Mouse (Mus musculus): ENCODE results near the gene Ly6g.
"Not testable (repeated sequence)": the region's sequence is repeated elsewhere in the genome, so short reads cannot be mapped to it uniquely, and the experiment has no call there.

Ly6g gene

DNA sequence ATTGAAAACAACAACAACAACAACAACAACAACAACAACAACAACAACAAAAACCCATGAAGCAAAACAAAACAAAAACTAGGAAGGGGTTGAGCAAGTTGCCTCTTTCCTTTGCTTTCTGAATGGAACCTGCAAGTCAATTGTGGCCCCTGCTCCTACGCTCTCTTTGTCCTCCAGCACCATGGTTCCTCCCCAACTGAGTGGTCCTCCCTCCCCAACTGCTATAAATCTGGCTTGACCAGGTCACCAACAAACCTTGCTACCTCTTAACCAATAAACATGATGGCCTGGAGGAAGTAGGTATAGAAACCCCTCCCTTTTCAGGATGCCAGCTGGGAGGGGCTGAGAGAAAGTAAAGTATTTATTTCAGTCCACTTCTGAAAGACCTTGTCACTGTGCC is at the start of gene Ly6g:
Gene Ly6g, plus strand, starts transcription at position 301 of the 400 bp plus-strand sequence.
- DNase-seq (ENCODE audit: low spot score), result no peak

DNA sequence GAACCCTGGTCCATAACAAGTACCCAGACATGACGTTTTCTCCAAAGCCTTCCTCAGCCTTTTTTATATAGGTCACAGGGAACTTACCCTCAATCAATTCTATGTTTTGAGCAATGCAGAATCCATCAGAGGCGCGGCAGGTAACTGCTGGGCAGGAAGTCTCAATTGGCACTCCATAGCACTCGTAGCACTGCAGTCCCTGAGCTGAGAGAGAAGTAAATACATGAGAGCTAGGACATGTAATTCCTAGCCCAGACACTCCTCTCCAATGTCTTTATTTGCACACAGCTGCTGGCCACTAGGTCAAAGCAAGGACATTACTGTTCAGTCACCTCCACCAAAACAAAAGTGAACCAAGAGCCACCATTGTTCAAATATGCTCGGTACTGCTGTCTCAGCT is 44.6 kb upstream of the Ly6g start:
- not testable (repeated sequence) for DNase-seq (ENCODE audit: low spot score)

DNA sequence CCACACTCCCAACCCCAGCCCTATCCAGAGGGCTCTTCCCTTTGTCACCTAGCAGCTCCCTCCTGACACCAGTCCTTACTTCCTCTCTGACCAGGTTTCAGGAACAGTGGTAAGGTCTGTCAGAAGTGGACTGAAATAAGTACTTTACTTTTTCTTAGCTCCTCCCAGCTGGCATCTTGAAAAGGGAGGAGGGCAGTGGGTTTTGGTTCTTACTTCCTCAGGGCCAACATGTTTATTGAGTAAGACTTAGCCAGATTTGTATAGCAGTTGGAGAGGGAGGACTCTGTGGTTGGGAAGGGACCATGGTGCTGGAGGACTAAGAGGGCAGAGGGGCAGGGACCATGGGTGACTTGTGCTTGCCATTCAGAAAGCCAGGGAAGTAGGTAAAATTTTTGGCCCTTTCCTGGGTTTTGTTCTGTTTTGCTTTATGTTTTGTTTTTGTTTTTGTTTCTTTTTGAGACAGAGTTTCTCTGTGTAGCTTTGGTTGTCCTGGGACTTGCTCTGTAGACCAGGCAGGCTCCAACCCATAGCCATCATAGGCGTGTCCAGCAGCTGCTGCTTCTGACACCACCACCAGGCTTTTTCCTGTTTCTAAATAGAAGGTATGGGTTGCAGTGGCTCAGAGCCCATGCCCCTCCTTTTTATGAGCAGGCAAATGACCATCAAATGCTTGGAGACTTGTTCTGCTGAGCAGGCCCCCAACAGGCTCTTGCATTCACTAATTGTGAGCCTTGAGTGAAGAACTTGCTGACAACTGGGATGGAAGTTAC is 43.0 kb upstream of the Ly6g start, which contains the start of gene Ly6c2:
Gene Ly6c2, minus strand, starts transcription at position 110 of the 770 bp plus-strand sequence.
- not testable (repeated sequence) for DNase-seq (ENCODE audit: low spot score)

DNA sequence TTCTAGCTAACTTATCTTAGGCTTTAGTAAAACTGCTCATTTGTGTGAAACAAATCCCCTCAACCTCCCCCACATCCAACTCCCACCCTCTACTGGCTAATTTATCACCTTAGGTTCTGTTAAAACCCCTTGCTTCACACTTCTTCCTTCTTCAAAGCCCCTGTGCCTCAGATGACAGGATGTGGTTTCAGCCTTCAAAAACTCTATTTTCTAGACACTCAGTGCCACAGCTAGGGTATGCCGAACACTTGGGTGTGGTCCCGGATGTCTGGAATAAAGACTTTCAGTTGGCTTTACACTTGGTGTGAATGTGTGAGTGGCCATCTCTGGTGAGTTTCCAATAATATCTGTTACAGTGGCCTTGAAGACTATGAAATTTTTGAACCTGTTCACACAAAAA is 38.5 kb upstream of the Ly6g start:
- no peak for DNase-seq (ENCODE audit: low spot score)

DNA sequence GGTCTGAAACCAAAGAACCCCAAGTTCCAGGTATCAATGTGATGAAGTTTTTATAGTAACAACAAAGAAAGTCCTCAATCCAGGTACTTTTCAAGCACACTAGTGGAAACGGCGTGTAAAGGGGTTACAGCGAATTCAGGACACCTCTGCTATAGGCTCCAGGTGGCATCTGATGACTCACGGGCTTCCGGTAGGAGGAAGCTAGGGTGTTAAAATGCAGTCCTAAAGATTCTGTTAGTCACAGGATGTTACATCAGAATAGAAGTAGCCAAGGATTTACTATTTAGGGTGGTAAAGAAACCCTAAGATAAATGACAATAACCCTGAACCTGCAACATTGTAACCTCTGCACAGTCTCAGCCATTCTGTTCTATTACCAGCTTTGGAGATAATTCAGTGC is 37.6 kb upstream of the Ly6g start:
- not testable (repeated sequence) for DNase-seq (ENCODE audit: low spot score)

DNA sequence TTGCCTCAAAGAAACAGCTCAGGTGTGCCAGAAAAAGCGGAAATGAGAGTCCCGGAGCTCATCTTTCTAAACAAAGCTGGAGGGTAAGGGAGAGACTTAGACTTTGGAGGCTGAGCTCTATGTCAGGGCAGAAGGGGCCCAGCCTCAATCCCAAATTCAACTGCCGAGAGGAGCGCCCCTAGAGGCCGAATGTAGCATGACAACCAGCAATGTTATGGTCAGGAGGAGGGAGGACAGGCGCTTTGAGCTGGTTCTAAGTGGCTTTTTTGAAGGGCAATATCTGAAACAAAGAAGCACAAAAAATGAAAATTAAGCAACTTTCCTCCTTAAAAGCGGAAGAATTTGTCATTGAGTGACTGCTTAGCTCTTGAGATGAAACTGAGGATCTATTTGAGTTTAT is 36.3 kb upstream of the Ly6g start:
- DNase-seq (ENCODE audit: low spot score), result peak; percentile 4

DNA sequence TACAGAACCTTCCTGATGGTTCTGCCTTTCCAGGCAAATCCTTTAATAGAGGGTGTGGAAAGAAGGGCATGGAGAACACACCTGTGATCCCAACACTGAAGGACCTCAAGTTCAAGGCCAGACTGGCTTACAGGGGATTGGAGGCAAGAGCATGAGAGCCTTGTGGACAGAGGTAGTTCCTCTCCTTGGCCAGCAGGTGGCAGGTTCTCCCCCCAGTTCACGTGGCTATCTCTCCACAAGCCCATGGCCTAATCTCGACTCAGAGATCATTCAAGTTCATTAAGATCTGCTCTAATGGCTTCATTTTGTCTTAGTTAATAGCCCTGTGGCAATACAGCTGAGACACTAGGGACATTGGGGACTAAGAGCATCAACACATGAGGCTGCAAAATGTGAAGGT is 35.0 kb upstream of the Ly6g start:
- no peak for DNase-seq (ENCODE audit: low spot score)

DNA sequence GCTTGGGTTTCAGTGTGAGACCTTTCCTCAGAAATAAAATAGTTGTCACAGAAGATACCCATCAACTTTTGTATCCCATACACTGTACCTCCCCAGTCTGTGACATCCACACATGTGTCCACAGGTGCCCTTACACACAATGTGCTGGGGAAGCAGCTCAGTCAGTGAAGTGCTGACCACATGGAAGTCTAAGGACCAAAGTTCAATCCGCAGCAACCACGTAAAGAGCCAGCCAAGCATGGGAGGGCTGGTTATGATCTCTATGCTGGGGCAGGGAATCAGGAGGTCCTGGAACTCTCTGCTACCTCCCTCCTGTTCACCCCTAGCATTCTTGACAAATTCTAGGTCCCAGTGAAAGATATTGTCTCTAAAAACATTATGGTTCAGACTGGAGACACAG is 22.7 kb upstream of the Ly6g start:
- DNase-seq (ENCODE audit: low spot score), result not testable (repeated sequence)

DNA sequence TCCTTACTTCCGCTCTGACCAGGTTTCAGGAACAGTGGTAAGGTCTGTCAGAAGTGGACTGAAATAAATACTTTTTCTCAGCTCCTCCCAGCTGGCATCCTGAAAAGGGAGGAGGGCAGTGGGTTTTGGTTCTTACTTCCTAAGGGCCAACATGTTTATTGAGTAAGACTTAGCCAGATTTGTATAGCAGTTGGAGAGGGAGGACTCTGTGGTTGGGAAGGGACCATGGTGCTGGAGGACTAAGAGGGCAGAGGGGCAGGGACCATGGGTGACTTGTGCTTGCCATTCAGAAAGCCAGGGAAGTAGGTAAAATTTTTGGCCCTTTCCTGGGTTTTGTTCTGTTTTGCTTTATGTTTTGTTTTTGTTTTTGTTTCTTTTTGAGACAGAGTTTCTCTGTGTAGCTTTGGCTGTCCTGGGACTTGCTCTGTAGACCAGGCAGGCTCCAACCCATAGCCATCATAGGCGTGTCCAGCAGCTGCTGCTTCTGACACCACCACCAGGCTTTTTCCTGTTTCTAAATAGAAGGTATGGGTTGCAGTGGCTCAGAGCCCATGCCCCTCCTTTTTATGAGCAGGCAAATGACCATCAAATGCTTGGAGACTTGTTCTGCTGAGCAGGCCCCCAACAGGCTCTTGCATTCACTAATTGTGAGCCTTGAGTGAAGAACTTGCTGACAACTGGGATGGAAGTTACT is 19.8 kb upstream of the Ly6g start:
- DNase-seq (ENCODE audit: low spot score), result not testable (repeated sequence)

DNA sequence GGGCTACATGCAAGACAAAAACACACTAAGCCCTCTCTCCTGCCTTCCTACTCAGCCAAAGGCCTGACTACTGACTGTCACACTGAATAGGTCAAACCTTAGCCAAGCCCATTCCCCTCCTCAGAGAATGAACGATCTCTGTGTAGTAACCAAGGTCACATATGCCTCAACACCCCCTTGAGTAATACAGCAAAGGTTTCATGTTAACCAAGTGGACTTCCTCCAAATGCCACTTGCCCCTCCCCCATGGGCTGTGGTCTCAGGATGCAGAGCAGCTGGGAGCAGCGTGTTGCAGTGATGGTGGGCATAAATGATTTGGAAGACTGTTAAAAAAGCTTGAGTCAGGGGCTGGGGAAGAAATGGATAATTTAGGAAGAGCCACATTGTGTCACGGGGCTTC is 17.3 kb upstream of the Ly6g start:
- not testable (repeated sequence) for DNase-seq (ENCODE audit: low spot score)

DNA sequence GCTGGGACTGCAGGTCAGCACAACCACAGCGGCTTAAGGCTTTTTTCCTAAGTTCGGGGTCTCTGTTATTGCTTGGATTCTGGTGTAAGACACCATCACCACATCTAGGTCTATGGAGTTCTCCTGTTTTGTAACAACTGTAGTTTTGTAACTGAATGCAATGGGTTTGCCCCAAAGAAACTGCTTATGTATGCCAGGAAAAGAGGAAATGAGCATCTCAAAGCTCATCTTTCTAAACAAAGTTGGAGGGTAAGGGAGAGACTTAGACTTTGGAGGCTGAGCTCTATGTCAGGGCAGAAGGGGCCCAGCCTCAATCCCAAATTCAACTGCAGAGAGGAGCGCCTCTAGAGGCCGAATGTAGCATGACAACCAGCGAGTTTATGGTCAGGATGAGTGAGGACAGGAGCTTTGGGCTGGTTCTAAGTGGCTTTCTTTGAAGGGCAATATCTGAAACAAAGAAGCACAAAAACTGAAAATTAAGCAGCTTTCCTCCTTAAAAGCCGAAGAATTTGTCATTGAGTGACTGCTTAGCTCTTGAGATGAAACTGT is 13.2 kb upstream of the Ly6g start:
- DNase-seq (ENCODE audit: low spot score), result not testable (repeated sequence)

DNA sequence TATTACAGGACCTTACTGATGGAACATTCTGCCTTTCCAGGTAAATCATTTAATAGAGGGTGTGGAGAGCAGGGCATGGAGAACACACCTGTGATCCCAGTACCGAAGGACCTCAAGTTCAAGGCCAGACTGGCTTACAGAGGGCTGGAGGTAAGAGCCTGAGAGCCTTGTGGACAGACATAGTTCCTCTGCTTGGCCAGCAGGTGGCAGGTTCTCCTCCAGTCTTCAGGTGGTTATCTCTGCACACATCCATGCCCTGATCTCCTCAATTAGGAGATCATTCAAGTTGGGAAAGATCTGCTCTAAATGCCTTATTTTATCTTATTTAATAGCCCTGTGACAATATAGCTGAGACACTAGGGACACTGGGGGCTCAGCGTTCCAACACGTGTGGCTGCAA is 11.3 kb upstream of the Ly6g start:
- DNase-seq (ENCODE audit: low spot score), result no peak

DNA sequence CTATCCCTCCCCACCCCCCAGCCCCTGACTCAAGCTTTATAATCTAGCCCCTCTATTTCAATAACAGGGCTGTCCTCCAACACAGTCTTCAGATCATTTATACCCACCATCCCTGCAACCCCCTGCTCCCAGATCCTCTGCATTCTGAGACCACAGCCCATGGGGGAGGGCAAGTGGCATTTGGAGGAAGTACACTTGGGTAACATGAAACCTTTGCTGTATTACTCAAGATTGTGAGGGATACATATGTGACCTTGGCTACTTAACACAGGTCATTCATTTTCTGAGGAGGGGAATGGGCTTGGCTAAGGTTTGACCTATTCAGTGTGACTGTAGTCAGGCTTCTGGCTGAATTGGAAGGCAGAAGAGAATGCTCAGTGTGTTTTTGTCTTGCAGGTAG is 2.0 kb upstream of the Ly6g start:
- no peak for DNase-seq (ENCODE audit: low spot score)

DNA sequence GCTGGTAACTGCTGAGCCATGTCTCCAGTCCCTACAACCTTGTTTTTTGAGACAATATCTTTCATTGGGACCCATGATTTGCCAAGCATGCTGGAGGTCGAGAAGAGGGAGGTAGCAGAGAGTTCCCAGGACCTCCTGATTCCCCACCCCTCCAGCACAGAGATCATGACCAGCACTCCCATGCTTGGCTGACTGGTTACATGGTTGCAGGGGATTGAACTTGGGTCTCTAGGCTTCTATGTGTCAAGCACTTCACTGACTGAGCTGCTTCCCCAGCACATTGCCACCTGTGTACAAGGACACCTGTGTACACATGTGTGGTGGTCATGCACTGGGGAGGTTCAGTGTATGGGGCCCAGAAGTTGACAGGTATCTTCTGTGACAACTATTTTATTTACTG is 2.6 kb downstream of the Ly6g start:
- no peak for DNase-seq (ENCODE audit: low spot score)

DNA sequence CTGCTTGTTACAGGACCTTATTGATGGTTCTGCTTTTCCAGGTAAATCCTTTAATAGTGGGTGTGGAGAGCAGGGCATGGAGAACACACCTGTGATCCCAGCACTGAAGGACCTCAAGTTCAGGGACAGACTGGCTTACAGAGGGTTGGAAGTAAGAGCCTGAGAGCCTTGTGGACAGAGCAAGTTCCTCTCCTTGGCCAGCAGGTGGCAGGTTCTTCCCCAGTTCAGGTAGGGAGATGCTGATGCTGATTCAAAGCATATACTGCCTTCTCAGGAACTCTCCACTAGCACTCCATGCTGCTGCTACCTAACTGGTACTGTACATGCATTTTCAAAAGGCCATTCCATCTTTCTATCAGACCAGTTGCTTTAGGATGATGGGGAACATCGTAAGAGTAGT is 20.5 kb downstream of the Ly6g start:
- DNase-seq (ENCODE audit: low spot score), result peak; percentile 5

DNA sequence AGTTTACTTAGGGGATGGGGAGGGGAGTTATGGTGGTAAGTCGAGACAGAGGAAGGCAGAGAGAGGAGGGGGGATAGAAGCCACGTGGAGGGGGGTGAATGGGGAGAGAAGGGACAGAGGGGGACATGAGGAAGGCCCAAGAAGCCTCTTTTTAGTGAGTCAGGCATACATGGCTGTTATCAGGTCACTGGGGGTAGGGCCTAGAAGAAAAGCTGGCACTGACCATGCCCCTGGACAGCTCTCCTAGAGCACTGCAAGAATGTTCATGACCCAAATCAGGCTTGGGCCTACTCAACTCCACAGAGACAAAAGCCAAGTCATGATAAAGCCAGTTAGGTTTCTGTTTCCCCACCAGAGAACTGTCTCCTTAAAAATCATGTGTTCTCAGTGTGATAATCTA is 31.3 kb downstream of the Ly6g start:
- DNase-seq (ENCODE audit: low spot score), result no peak

DNA sequence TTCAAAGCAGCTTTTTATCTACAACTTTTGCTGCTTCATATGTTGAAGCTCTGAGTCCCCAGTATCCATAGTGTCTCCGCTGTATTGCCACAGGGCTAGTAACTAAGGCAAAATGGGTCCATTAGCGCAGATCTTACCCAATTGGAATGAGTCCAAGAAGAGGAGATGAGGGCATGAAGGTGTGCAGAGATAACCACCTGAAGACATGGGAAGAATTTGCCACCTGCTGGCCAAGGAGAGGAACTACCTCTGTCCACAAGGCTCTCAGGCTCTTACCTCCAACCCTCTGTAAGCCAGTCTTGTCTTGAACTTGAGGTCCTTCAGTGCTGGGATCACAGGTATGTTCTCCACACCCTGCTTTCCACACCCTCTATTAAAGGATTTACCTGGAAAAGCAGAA is 34.1 kb downstream of the Ly6g start:
- DNase-seq (ENCODE audit: low spot score), result no peak

DNA sequence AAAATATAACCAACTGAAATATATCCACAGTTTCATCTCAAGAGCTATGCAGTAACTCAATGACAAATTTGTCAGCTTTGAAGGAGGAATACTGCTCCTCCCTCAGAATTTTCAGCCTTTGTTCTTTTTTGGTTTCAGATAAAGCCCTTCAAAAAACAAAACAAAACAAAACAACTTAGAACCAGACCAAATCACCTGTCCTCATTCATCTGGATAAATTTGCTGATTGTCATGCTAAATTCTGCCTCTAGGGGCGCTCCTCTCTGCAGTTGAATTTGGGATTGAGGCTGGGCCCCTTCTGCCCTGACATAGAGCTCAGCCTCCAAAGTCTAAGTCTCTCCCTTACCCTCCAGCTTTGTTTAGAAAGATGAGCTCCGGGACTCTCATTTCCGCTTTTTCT is 35.5 kb downstream of the Ly6g start:
- not testable (repeated sequence) for DNase-seq (ENCODE audit: low spot score)

All from layer of hippocampus, adult 11-12 months (tissue).